Mouse (Mus musculus) CD4-positive helper T cell, adult 2 months (primary cell): Measurements from ENCODE around the gene Arpc1a.
A peak's percentile ranks its signal among the peaks of the same experiment; 100 is the strongest.
"Not testable (repeated sequence)": the region's sequence is repeated elsewhere in the genome, so short reads cannot be mapped to it uniquely, and the experiment has no call there.

Experiments
- DNase-seq: peaks from one replicate; pipeline ENCODE4 v3.0.0-alpha.2; 2012; ENCODE audit warnings: low read depth, missing footprints, low spot score

The Arpc1a gene

DNA sequence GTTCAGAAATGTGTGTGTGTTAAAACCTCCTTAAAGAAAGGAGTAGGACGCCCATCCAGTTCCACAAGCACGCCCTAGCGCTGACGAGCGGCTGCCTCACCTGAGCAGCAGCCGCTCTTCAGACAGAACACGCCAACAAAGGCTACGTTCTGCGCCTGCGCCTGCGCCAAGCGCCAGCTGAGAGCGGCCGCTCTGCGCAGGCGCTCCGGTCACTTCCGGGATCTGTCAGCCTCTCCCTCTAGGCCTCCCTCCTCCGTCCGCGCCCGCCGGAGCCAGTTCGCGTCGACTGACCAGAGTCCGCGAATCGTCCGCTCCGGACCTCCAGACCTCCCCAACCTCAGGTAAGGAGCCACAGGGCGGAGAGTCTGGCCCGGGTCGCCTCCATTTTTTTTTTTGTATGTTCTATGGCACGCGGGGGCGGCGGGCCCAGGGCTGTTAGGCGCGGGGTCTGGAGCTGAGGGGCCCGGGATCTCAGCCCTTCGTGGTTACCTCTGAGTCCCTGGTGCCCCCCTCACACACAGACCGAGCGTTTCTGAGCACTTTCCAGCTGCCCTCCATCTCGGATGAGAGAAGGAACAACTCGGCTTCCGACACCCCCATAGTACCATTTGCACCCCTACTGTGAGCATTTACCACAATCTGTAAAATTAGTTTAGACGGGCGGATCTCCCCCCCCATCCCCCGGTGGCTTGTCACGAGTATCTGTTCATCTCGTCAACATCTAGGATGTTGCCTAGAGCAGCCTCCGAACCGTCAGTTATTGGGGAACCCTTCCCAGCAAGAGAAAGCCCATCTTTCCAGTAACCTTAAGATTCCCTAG, at the start of gene Arpc1a, which contains the start of gene Kpna7:
Gene Arpc1a, plus strand, starts transcription at position 199 of the 820 bp plus-strand sequence.
Gene Kpna7, minus strand, starts transcription at position 399 of the 820 bp plus-strand sequence.
- peak; percentile 98 for DNase-seq

DNA sequence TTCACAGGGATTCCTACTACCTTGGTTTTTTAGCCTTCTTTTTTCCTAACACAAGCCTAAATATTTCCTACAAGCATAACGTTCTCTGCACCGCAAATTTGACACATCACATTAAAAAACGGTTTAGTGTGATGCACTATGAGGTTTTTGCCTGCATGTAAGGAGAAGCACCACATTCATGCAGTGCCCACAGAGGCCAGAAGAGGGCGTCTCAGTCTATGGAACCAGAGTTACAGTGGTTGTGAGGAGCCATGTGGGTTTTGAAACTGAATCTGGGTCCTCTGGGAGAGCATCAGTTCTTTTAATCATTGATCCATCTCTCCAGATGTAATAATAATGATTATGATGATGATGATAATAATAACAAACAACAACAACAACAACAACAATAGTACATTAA, 42.0 kb upstream of the Arpc1a start:
- DNase-seq, result peak; percentile 14

DNA sequence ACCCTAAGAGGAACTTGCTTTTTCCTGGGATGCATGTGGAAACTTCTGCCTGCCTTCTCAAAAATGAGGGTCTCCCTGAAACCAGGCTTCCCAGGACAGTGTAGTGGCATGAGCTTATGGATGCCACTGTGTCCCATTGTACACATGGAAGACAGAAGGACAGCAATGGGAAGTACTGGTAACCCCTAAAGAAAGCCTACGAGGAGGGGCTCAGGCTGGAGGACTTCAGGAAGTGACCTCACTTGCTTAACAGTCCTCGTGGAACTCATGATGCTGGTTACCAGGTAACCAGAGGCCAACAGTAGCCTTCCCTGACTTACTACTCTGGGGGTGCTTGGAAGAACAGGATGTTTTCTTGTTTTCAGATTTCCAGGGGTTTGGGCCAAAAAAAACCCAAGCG, 40.9 kb upstream of the Arpc1a start, which contains the start of gene 1700018F24Rik:
Gene 1700018F24Rik, plus strand, starts transcription at position 301 of the 400 bp plus-strand sequence.
- DNase-seq, result not testable (repeated sequence)

DNA sequence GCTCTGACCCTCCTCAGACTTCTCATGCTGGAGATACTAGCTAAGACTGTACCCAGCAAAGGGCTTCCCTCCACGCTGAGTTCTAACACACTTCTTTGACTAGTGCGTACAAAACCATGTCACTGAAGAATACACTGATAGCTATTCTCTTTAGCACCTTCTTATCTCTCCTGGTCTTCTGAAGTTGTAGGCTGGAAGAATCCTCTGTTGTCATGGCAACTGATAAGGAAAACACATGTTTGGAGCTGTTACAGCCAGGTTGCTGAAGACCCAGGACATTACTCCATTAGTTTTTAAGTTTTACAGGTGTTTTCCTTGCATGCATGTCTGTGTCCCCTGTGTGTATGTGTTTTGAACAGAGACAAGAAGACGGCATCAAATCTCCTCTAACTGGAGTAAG, 29.4 kb upstream of the Arpc1a start:
- not testable (repeated sequence) for DNase-seq

DNA sequence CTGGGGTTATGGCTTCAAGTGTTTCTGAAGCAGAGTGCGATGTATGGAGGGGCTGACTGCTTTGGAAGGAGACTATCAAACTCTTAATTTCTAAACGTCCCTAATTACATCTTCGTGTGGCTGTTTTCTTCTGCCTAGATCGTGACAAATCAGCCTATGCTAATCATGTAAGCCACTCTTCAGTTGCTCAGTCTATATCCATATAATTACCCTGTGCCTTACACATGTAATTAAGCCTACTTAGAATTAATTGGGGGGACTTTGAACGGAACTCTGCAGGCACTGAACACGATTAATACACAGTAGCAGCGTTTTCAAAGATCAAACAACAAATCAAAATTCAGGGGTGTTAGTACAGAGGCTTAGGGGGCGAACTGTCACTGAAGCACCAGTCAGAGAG, 25.7 kb upstream of the Arpc1a start:
- no peak for DNase-seq

DNA sequence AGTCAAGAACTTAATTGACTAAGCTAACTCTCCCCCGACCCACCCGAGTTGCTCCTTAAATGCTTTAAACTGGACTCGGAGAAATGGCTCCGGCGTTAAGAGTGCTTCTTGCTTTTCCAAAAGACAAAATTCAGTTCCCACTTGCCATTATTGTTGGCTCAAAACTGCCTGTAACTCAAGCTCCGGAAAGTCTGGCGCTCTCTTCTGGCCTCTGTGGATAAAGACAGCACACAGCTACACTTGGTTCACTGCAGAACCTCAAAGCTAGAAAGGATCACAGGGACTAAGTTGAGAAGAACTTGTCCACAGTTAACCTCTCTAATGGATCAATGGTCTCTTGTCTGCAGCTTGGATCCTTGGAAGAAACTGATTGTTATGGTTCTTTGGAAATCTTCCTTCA, 24.9 kb upstream of the Arpc1a start:
- no peak for DNase-seq

DNA sequence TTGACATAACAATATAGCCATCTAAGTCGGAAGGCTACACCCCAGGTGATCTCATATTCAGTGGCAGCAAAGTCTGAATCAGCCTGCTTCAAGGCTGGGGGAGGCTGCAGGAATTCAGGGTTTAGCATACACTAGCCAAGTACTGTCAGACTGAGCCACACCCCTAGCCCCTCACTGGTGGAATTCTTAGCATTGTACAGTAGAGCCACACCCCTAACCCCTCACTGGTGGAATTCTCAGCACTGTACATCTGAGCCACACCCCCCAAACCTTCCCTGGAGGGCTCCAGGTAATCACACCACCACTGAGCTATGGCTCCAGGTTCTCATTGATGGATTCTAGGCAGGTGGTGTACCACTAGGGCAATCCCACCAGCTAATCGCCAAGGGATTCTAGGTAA, 24.1 kb upstream of the Arpc1a start:
- DNase-seq, result no peak

DNA sequence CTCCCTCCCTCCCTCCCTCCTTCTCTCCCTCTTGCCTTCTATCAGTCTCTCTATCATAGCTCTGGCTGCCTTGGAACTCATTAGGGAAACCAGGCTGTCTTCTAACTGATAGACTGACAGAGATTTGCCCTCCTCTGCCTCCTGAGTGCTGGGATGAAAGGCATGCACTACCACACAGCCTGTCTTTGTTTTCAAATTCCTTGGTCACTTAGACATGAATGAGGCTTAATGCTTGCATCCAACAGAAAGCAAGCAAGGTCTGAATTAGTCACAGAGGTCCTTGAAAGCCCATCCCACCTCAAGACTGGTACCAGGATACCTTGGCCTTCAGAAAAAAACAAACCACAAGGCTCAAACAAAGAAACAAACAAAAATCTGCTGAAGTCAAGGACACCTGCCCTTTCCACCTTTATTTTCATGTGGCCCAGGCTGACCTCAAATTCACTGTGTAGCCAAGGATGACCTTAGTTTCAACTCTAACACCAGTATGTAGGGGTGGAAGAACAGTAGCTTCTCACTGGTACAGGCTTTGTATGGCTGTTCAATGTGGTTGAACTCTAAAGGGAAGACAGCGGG, 18.8 kb upstream of the Arpc1a start:
- DNase-seq, result no peak

DNA sequence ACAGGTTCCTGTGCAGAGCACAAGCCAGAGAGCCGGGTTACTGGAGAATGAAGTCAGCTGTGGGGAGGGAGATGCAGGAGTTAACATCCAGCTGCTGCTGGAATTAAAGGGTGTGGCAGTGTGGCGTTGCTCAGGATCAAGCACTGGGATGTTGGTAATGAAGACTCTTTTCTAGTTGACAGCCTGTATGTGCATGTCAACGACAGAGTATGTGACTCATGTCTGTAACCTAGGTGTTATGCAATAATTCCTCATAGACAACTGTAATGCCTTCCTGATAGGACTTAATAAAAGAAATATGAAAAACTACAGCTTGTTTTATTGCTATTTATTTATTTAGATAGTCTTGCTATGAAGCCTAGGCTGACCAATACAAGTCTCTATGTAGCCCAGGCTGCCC, 14.8 kb upstream of the Arpc1a start:
- no peak for DNase-seq

DNA sequence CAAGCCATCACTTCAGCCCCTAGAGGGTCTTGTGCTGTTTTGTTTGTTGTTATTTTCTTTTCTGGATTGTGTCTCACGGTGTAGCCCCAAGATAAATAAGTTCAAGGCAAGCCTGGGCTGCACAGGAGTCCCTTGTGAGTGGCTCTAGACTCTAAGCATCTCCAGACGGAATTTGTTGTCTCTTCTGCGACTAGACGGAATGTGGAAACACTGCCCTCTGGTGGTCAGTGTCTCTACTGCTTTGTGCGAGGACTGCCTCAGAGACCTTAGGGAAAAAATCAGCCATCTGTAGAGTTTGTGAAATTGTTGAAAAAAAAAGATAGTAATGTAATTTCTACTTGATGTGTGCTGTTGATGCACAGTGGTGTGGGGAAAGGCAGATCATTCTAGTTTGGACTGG, 13.9 kb upstream of the Arpc1a start:
- DNase-seq, result peak; percentile 56

DNA sequence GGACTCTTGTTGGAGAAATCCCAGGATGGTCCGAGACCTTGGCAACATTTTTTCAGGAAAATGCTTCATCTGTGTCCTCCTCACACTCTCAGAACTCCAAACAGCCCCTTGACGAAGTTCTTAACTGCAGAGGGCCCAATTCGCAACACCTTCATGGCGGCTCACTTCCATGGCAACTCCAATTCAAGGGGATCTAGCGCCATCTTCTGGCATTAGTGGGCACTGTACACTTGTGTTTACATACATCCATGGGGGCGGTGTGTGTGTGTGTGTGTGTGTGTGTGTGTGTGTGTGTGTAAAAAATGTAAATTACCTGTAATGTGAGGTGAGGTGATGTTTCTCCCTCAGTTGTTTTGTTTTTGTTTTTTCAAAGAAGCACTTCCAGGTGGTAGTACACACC, 12.3 kb upstream of the Arpc1a start:
- DNase-seq, result no peak

DNA sequence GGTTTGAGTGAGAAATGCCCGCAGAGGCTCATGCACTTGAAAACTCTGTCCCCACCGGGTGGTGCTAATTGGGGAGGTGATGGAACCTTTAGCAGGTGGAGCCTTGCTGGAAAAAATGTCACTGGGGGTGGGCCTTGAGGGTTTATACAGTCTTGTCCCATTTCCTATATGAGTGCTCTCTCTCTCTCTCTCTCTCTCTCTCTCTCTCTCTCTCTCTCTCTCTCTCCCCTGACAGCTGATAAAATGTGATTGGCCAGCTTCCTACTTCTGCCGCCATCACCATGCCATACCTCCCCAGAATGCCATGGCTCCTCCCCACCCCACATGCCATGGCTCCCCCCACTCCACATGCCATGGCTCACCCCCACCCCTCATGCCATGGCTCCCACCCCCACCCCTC, 8.5 kb upstream of the Arpc1a start:
- no peak for DNase-seq

DNA sequence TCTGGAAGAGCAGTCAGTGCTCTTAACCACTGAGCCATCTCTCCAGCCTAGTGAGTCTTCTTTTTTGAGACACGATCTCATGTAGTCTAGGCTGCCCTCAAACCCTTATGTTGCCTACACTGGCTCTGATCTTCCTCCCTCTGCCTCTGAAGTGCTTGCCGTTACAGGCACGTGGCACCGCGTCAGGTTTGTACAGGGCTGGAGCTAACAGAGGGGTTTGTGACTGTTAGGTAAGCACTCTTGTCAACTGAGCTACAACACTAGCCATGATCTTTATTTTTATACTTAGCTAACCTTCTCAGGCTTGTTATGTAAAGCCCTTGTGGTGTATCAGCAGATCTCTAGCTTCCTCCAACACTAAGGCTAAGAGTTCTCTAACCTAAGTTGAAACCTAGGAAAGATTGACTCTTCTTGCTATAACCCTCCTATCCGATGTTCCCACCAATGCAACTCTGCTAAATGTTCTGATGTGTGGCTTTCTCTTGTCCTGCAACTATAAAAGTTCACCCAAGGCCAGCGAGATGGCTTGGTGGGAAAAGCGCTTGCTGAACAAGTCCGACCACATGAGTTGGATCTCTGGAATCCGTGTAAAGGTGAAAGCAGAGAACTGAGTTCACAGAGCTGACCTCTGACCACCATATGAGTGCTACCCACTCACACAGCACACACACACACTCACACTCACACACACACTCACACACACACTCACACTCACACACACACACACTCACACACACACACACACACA, 1.6 kb upstream of the Arpc1a start:
- DNase-seq, result no peak

DNA sequence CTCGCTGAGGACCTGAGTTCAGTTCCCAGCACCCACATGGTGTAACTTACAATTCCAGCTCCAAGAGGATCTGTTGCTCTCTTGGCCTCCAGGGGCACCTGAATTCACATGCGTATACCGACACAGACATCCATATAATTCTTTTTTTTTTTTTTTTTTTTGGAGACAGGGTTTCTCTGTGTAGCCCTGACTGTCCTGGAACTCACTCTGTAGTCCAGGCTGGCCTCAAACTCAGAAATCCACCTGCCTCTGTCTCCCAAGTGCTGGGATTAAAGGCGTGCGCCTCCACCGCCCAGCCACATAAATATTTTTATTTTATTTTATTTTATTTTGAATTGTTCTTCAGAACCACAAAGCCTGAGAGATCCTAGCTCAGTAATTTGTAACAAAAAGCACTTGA, 429 bp upstream of the Arpc1a start:
- not testable (repeated sequence) for DNase-seq

DNA sequence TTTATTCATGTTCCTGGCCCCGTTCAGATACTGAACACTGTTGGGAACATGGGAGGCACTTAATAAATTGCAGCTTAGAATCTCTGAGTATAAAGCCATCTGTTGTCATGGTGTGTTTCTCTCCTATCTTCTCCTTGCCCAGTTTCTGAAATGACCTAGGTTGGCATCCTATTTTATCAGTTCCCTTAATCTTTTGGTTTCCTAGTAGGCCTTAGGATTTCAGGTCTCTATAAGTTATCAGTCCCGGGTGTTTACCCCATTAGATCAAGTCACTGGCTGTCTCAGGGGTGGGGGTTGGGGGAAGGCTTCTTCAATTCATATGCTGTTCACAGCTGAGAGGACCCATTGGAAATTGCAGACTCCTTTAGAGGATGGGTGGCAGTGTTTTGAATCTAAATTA, 1.2 kb downstream of the Arpc1a start:
- DNase-seq, result no peak

DNA sequence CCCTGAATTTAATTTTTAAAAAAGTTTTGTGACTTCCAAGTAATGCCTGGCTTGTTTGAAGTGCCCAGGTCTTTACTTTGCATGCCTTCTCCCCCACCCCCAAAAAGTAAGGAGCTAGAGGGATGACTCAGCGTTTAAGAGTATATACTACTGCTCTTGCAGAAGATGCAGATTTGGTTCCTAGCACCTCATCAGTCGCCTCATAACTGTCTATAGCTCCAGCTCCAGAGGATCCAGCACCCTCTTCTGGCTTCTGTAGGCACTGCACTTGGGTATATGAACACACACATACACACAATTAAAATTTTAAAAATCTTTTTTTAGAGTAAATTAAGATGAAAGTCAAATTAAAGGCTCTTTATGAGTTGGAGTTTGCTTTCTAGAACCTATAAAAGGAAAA, 4.6 kb downstream of the Arpc1a start:
- no peak for DNase-seq

DNA sequence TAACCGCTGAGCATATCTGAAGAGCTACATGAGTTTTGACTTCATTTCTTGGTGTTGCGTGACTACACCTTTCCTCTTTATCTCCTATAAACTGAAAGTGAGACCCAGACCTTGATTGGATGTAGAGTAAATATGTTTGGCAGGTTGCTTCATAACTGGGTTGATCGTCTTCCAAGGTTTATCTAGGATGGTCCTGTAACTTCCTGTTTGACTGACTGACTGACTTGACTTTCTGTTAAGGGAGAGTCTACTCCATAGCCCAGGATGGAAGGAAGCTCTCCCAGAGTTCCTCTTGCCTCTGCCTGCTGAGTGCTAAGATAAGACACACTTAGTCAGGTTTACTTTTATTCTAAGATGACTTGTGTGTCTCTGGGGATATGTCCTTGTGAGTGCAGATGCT, 6.2 kb downstream of the Arpc1a start:
- DNase-seq, result no peak

DNA sequence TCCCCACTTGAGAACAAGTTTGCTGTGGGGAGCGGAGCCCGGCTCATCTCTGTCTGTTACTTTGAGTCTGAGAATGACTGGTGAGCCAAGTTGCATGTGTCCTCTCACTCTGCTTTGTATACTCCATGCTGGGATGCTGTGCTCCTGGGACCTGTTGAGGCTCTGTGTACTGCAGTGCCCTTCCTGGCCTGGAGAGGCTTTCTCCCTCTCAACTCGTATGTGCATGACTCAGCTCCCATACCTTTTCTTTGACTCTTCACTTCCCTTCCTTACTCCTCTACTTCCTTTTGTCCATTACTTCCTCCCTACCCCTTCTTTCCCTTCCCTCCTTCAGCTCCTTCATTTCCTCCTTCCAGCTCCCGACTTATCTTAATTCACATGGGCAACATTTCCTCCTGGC, 12.6 kb downstream of the Arpc1a start:
- no peak for DNase-seq

DNA sequence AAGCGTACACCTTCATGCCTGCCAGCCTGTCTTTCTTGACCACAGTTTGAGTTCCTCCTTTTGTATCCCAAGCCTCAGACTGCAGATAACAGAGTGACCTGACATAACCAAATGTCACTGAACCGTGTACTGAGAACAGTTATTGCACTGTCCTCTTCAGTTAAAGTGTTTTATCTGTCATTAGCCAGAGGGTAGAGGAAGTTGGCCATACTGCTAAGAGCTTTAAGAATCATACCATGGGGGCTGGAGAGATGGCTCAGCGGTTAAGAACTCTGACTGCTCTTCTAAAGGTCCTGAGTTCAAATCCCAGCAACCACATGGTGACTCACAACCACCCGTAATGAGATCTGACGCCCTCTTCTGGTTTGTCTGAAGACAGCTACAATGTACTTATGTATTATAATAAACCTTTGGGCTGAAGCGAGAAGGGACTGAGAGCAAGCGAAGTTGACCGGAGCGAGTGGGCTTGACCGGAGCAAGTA, 14.8 kb downstream of the Arpc1a start:
- no peak for DNase-seq

DNA sequence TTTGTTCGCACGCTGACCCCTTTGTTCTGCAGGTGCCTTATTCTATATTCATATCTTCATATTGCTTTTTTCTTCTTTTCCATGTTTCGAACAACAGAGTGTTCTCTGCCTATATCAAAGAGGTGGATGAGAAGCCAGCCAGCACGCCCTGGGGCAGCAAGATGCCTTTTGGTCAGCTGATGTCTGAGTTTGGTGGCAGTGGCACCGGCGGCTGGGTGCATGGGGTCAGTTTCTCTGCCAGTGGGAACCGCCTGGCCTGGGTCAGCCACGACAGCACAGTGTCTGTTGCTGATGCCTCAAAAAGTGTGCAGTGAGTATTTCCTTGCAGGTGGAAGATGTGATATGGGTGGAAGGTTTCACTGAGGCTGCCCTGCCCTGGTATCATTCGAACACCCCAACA, 17.3 kb downstream of the Arpc1a start:
- DNase-seq, result no peak

DNA sequence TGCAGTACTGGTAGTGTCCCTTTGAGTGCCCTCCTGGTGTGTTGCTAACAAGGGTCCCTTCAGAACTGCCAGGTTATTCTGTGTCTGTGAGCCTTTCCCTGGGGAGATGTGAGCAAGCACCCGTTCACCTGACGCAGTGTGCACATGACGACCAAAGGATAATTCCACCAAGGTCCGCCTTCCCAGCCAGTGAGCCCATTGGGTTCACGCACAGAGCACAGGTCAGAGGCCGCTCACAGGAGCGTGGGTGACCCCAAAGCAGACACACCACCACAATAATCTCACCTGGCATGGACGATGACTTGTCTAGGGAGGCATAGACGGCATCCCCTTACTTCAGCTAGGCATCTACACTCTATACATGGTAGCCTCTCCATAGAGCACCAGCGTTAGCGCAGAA, 17.8 kb downstream of the Arpc1a start:
- DNase-seq, result not testable (repeated sequence)

DNA sequence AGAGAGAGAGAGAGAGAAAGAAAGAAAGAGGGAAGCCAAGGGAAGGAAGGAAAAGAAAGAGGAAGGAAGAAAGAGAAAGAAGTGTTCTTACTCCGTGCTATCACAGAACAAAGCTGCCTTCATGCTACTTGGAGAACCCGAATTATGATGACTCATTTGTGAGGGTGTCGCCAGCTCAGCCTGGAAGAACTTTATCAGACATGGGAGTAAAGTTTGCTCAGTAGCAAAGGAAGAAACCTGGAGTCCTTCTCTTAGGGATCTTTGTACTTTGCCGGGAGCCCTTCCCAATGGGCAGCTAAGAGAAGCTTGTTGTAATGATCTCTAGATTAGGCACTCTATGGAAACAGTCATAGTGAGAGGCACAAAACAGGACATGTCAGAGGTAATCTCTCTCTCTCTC, 19.1 kb downstream of the Arpc1a start:
- no peak for DNase-seq
